Comparison of ENCODE assay signal across 9 mouse cellular contexts in the genomic region with DNA sequence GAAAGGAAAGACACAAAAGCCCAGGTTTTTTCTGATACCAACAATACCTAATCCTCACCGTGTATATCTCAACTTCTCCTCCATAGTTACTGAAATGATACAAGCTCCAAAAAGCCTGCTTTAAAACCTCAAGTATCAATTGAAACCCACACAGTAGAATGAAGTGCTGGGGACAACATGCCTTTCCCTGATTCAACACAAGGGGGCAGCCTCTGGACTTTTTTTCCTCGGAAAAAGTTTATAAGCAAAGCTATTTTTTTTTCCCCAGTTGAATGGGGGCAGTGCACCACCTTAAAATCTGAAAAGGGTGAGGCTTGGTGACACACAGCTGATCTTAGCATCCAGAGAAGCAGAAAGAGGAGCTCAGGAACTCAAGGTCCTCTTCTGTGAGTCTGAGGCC.
DNase-seq lines count a peak whose midpoint lies in the region; ATAC-seq and TF ChIP-seq lines count a peak whose summit lies in the region.
"Had no signal": no experiment of that assay in that cellular context is flagged by ENCODE, and none has a peak within 500 bp of the region (broad histone marks: within the 10 kb centered on the region; RNA-seq: fewer than 3 reads in every experiment).

No protein-coding gene starts in this region.

- TF ChIP-seq POLR2A in kidney, adult 2 months (IDR thresholded peaks at IDR 0.05; ENCODE audit: low read depth, low read length): no peak

- no peak overlapping the region for H3K4me3 ChIP-seq in kidney, adult 2 months (ENCODE audit: insufficient read depth, low read depth, low read length)
- H3K4me3 ChIP-seq in kidney, embryonic 16.5 days (ENCODE audit: low read length): no peak overlapping the region
- H3K4me3 ChIP-seq: lung, embryonic 15.5 days had no signal

- no peak overlapping the region for H3K9ac ChIP-seq in kidney, embryonic 16.5 days (replicated peaks; ENCODE audit: low read length)
- H3K9ac ChIP-seq: lung, embryonic 15.5 days had no signal

- no peak for ATAC-seq in kidney, embryonic 16.5 days (ENCODE audit: low FRiP score, low TSS enrichment)

- no peaks in the 10 kb centered on the region for H3K27me3 ChIP-seq in kidney, adult 2 months (replicated peaks; ENCODE audit: control insufficient read depth, insufficient read depth, low read length)
- H3K27me3 ChIP-seq in kidney, embryonic 16.5 days (ENCODE audit: insufficient read depth, low read length): no peaks in the 10 kb centered on the region
- H3K27me3 ChIP-seq: lung, embryonic 15.5 days had no signal

- TF ChIP-seq CTCF in kidney, adult 2 months (conservative IDR thresholded peaks at IDR 0.05; ENCODE audit: insufficient read depth, insufficient read length, low read depth, low read length): peak; percentile 10; the same call in 1 of the 2 replicates

- no peaks in the 10 kb centered on the region for H3K36me3 ChIP-seq in kidney, adult 2 months (ENCODE audit: control insufficient read depth, insufficient read depth, low read length)
- no peaks in the 10 kb centered on the region for H3K36me3 ChIP-seq in kidney, embryonic 16.5 days (ENCODE audit: insufficient read depth, low read length)
- H3K36me3 ChIP-seq: lung, embryonic 15.5 days had no signal

- no peak overlapping the region for H3K27ac ChIP-seq in kidney, adult 2 months (ENCODE audit: insufficient read depth, low read depth, low read length)
- H3K27ac ChIP-seq in kidney, embryonic 16.5 days (ENCODE audit: low read length): no peak overlapping the region
- H3K27ac ChIP-seq: lung, embryonic 15.5 days had no signal

- WGBS in kidney, adult 2 months: 9% methylated on average over 2 of the region's 2 CpGs
- WGBS in kidney, embryonic 16.5 days: 20% methylated on average over 2 of the region's 2 CpGs

- H3K4me1 ChIP-seq in kidney, adult 2 months (ENCODE audit: control insufficient read depth, insufficient read depth, low read length): peaks cover 3% of the 10 kb centered on the region; the same call in 1 of the 2 replicates
- no peaks in the 10 kb centered on the region for H3K4me1 ChIP-seq in kidney, embryonic 16.5 days (ENCODE audit: insufficient read depth, low read length)
- H3K4me1 ChIP-seq: lung, embryonic 15.5 days had no signal

- no peak overlapping the region for H3K4me2 ChIP-seq in kidney, embryonic 16.5 days (replicated peaks; ENCODE audit: low read depth, low read length)
- H3K4me2 ChIP-seq: lung, embryonic 15.5 days had no signal

- DNase-seq in cerebellum, adult 18-20 months: peak; percentile 45 to 58
- DNase-seq in cerebellum, adult 9-11 months: no peak
- DNase-seq in kidney, adult 2 months: peak; percentile 30
- peak; percentile 53 for DNase-seq in 416B (ENCODE audit: low read depth)
- peak; percentile 23 for DNase-seq in c-Kit-positive CD71-positive TER-119-negative erythroid progenitor cells, embryonic 14.5 days (ENCODE audit: low read depth)
- peak; percentile 66 for DNase-seq in kidney, postnatal 10 days
- DNase-seq in thymus, postnatal 14 days: peak; percentile 34

- H3K9me3 ChIP-seq in kidney, embryonic 16.5 days (ENCODE audit: low read length): no peaks in the 10 kb centered on the region
- H3K9me3 ChIP-seq: lung, embryonic 15.5 days had no signal
